Mouse (Mus musculus): ENCODE data around the gene Pdzd2. TPM values are rescaled to one million over a fixed set of nuclear protein-coding genes. Genes with fewer than 3 reads are reported as not detected.

Gene Pdzd2
- total and polyA plus RNA-seq, 2 experiments from 2014 or later, result 15.9 to 40.6 TPM

GRCm38 (mm10) chr15:12315996-12316395, 423.7 kb downstream of the Pdzd2 start:
- ATAC-seq (no peak), DNase-seq (ENCODE audit: low spot score) (no peak)
- H3K9ac ChIP-seq (replicated peaks; ENCODE audit: low read length), result no peak overlapping the region

GRCm38 (mm10) chr15:12314584-12314983, 425.1 kb downstream of the Pdzd2 start:
- 87% methylated on average over 5 of the region's 5 CpGs for WGBS
- DNase-seq (ENCODE audit: low spot score), result no peak

More at GRCm38 (mm10) chr15:12315996-12316395, 423.7 kb downstream of the Pdzd2 start:
- Histone ChIP-seq H3K4me1 (ENCODE audit: insufficient read depth, low read length) (no peaks in the 10 kb centered on the region), H3K4me2 (ENCODE audit: low read depth, low read length) (no peak overlapping the region), H3K4me3 (ENCODE audit: low read length) (no peak overlapping the region), H3K27ac (no peak overlapping the region), H3K9me3 (ENCODE audit: low read length) (no peaks in the 10 kb centered on the region), H3K27me3 (ENCODE audit: insufficient read depth, low read length) (no peaks in the 10 kb centered on the region), H3K36me3 (ENCODE audit: insufficient read depth, low read length) (no peaks in the 10 kb centered on the region)
- WGBS, result 59% methylated on average over 2 of the region's 2 CpGs
- TF ChIP-seq CTCF (IDR thresholded peaks at IDR 0.05; ENCODE audit: low read depth), result no peak

GRCm38 (mm10) chr15:12313255-12313654, 426.5 kb downstream of the Pdzd2 start:
- DNase-seq (ENCODE audit: low spot score) (no peak), ATAC-seq (no peak)
- Histone ChIP-seq H3K4me3 (ENCODE audit: low read length) (no peak overlapping the region), H3K9me3 (ENCODE audit: low read length) (no peaks in the 10 kb centered on the region), H3K4me1 (ENCODE audit: insufficient read depth, low read length) (no peaks in the 10 kb centered on the region), H3K4me2 (ENCODE audit: low read depth, low read length) (no peak overlapping the region), H3K27me3 (ENCODE audit: insufficient read depth, low read length) (no peaks in the 10 kb centered on the region), H3K27ac (no peak overlapping the region), H3K9ac (replicated peaks; ENCODE audit: low read length) (no peak overlapping the region), H3K36me3 (ENCODE audit: insufficient read depth, low read length) (no peaks in the 10 kb centered on the region)
- WGBS, result 33% methylated on average over 1 of the region's 1 CpGs
- TF ChIP-seq CTCF (IDR thresholded peaks at IDR 0.05; ENCODE audit: low read depth), result no peak

More at GRCm38 (mm10) chr15:12314584-12314983, 425.1 kb downstream of the Pdzd2 start:
- no peak overlapping the region for H3K4me2 ChIP-seq (ENCODE audit: low read depth, low read length)
- no peaks in the 10 kb centered on the region for H3K36me3 ChIP-seq (ENCODE audit: insufficient read depth, low read length)
- TF ChIP-seq CTCF (IDR thresholded peaks at IDR 0.05; ENCODE audit: low read depth), result no peak
- H3K4me1 ChIP-seq (ENCODE audit: insufficient read depth, low read length), result no peaks in the 10 kb centered on the region
- no peaks in the 10 kb centered on the region for H3K27me3 ChIP-seq (ENCODE audit: insufficient read depth, low read length)
- no peak overlapping the region for H3K27ac ChIP-seq
- no peak for ATAC-seq
- no peak overlapping the region for H3K4me3 ChIP-seq (ENCODE audit: low read length)
- H3K9me3 ChIP-seq (ENCODE audit: low read length), result no peaks in the 10 kb centered on the region
- H3K9ac ChIP-seq (replicated peaks; ENCODE audit: low read length), result no peak overlapping the region

- no peak for ATAC-seq
- H3K4me3 ChIP-seq (ENCODE audit: low read length), result no peak overlapping the region
- no peaks in the 10 kb centered on the region for H3K27me3 ChIP-seq (ENCODE audit: insufficient read depth, low read length)
- whole genome bisulfite sequencing, result 91% methylated on average over 7 of the region's 7 CpGs
- no peak overlapping the region for H3K4me2 ChIP-seq (ENCODE audit: low read depth, low read length)
- DNase-seq (ENCODE audit: low spot score), result no peak
- no peak overlapping the region for H3K9ac ChIP-seq (replicated peaks; ENCODE audit: low read length)
- H3K9me3 ChIP-seq (ENCODE audit: low read length), result no peaks in the 10 kb centered on the region
- H3K4me1 ChIP-seq (ENCODE audit: insufficient read depth, low read length), result no peaks in the 10 kb centered on the region
- no peaks in the 10 kb centered on the region for H3K36me3 ChIP-seq (ENCODE audit: insufficient read depth, low read length)
- no peak for TF ChIP-seq CTCF (IDR thresholded peaks at IDR 0.05; ENCODE audit: low read depth)
- H3K27ac ChIP-seq, result no peak overlapping the region
Observed at GRCm38 (mm10) chr15:12311465-12311864, 428.3 kb downstream of the Pdzd2 start.

GRCm38 (mm10) chr15:12310676-12311075, 429.0 kb downstream of the Pdzd2 start:
- Histone ChIP-seq H3K36me3 (ENCODE audit: insufficient read depth, low read length) (no peaks in the 10 kb centered on the region), H3K4me1 (ENCODE audit: insufficient read depth, low read length) (no peaks in the 10 kb centered on the region), H3K9me3 (ENCODE audit: low read length) (no peaks in the 10 kb centered on the region), H3K27ac (no peak overlapping the region), H3K4me2 (ENCODE audit: low read depth, low read length) (no peak overlapping the region), H3K27me3 (ENCODE audit: insufficient read depth, low read length) (no peaks in the 10 kb centered on the region), H3K4me3 (ENCODE audit: low read length) (no peak overlapping the region), H3K9ac (replicated peaks; ENCODE audit: low read length) (no peak overlapping the region)
- no peak for ATAC-seq
- WGBS, result 88% methylated on average over 4 of the region's 4 CpGs
- no peak for TF ChIP-seq CTCF (IDR thresholded peaks at IDR 0.05; ENCODE audit: low read depth)
- DNase-seq (ENCODE audit: low spot score), result no peak

Small RNA genes lying within 50 kb of the gene (microRNA-seq; reads per million reads assigned to microRNA genes)
- 0 reads per million in 2 experiments for gene Gm24135
- 0 reads per million in 2 experiments for gene Gm24302

Other genes starting within 250 kb of the Pdzd2 start
- gene 6030458C11Rik, start 84.7 kb upstream of the Pdzd2 start, total RNA-seq (2014; rRNA removed), result 15.1 and 21.3 TPM in 2 replicates
- gene 6030458C11Rik, start 84.7 kb upstream of the Pdzd2 start, polyA plus RNA-seq (2015; fragmentation: Nextera tagmentation; extraction: Ambion mirVana), result 21.1 and 25.0 TPM in 2 replicates
- 34.0 and 38.2 TPM in 2 replicates for gene Drosha, start 84.9 kb upstream of the Pdzd2 start, total RNA-seq (2014; rRNA removed)
- 32.3 and 33.7 TPM in 2 replicates for gene Drosha, start 84.9 kb upstream of the Pdzd2 start, polyA plus RNA-seq (2015; fragmentation: Nextera tagmentation; extraction: Ambion mirVana)